Mouse (Mus musculus) heart, postnatal 0 days (tissue): ENCODE data around the gene Rps11. TPM values are rescaled to one million over a fixed set of nuclear protein-coding genes. Genes with fewer than 3 reads are reported as not detected.
"Not testable (repeated sequence)": the region's sequence is repeated elsewhere in the genome, so short reads cannot be mapped to it uniquely, and the experiment has no call there.

Experiments
- ATAC-seq: fragments of 200-750 bp; cut with Nextera tagmentation; 2 replicates; pipeline ENCODE4 v1.8.0; 2017; ENCODE audit warnings: low read depth, moderate number of reproducible peaks, moderate library complexity; ENCODE audit not compliant: insufficient read depth
- DNase-seq: peaks from one replicate; pipeline ENCODE4 v3.0.0-alpha.2; 2016; ENCODE audit warnings: low spot score
- H3K27ac ChIP-seq: fragments of 300-500 bp; sonication (generic); 2 replicates; pipeline ENCODE4 v1.5.1; 2014; ENCODE audit warnings: low read depth, mild to moderate bottlenecking
- H3K27me3 ChIP-seq: fragments of 300-500 bp; sonication (generic); 2 replicates; pipeline ENCODE4 v1.6.1; 2014; ENCODE audit warnings: low read length, mixed read lengths; ENCODE audit not compliant: control insufficient read depth, insufficient read depth
- H3K36me3 ChIP-seq: fragments of 300-500 bp; sonication (generic); replicated peaks from 2 replicates; pipeline ENCODE4 v1.6.1; 2014; ENCODE audit warnings: low read length, mixed read lengths; ENCODE audit not compliant: control insufficient read depth, insufficient read depth
- H3K4me1 ChIP-seq: fragments of 300-500 bp; sonication (generic); 2 replicates; pipeline ENCODE4 v1.6.1; 2014; ENCODE audit warnings: antibody characterized with exemption; ENCODE audit not compliant: control insufficient read depth, insufficient read depth
- H3K4me2 ChIP-seq: fragments of 300-500 bp; sonication (generic); 2 replicates; pipeline ENCODE4 v1.6.1; 2014; ENCODE audit warnings: low read depth, mild to moderate bottlenecking, low read length, moderate library complexity
- H3K4me3 ChIP-seq: fragments of 300-500 bp; sonication (generic); 2 replicates; pipeline ENCODE4 v1.5.1; 2014; ENCODE audit warnings: low read depth, low read length
- H3K9ac ChIP-seq: fragments of 300-500 bp; sonication (generic); replicated peaks from 2 replicates; pipeline ENCODE4 v1.6.1; 2014; ENCODE audit warnings: low read depth, low read length, mixed read lengths
- H3K9me3 ChIP-seq: fragments of 300-500 bp; sonication (generic); replicated peaks from 2 replicates; pipeline ENCODE4 v1.6.1; 2016; ENCODE audit warnings: low read length; ENCODE audit not compliant: control insufficient read depth
- CTCF ChIP-seq: IDR thresholded peaks from 2 replicates; pipeline ENCODE4 v1.5.1; 2016; ENCODE audit warnings: antibody characterized with exemption, control low read depth, low read depth
- EP300 ChIP-seq: IDR thresholded peaks from 2 replicates; pipeline ENCODE4 v1.6.1; 2016; ENCODE audit warnings: antibody characterized with exemption, low read depth
- WGBS: fragments of 180-500 bp; shearing (Covaris S2); extraction: QIAGEN DNeasy Blood & Tissue Kit; methylation state at CpG from one replicate; pipeline ENCODE4 v1.1.7; 2014; 5-methylcytosine and 5-hydroxymethylcytosine counted together
- polyA plus RNA-seq: library from polyadenylated mRNA; unstranded; fragments of >200 nt; fragmentation: Nextera tagmentation; extraction: Ambion mirVana; gene quantifications from 2 replicates; pipeline ENCODE4 v1.2.1, GENCODE M21; 2015
- total RNA-seq: library from RNA; depleted of rRNA; stranded (reverse); fragments of >200 nt; gene quantifications from 2 replicates; pipeline ENCODE4 v1.2.3, GENCODE M21; 2014; ENCODE audit warnings: low replicate concordance; rRNA removed

The Rps11 gene
- 1,106 and 1,247 TPM in 2 replicates for total RNA-seq
- polyA plus RNA-seq = 730 and 757 TPM in 2 replicates

DNA sequence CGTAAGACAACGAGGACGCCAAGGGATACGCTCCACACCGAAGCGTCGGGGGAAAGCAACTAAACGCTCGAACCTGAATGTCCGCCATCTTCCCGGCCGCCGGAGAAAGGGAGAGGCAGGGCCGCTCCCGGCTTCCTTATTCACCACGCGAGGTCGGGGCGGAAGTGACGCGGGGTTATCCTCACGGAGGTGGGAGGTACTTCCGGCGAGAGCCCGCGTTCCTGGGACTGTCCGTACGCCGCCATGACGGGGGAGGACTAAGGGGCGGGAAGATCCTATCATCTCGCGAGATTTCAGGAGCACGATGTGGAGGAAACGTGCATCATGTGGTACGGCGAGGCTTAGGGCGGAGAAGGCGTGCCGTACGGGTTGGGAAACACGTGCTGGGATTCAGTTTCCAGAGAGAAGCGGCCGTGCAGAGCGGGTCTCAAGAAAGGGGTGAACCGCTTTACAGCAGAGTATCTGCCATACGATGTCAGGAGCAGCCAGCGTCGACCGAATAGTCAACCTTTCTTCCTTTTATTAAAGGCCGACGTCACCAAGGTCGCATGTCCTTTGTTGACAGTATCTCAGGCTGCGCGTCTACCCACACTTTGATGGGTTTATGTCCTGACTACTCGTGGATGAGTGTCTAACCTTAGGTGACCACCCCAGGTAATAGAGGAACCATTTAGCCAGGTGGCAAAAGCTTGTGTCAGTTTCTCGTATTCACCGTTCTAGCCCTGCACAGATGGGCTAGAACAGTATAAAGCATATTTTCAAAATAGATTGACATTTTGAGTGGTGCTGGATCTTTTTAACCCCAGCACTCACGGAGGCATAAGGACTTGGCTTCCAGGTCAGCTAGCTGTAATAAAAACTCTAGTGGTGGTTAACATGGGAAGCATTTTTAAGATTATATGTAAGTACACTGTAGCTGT is at the start of gene Rps11:
Gene Rps11 (minus strand): TSS at position 216 of the 920 bp plus-strand sequence.
- H3K36me3 ChIP-seq = peaks cover 58% of the 10 kb centered on the region
- peak within 1 kb of the TSS; percentile 93 for H3K9ac ChIP-seq
- H3K4me2 ChIP-seq = peak within 1 kb of the TSS; percentile 96
- 1% methylated on average over 59 of the region's 59 CpGs for WGBS
- H3K27ac ChIP-seq = peak within 1 kb of the TSS; percentile 89
- DNase-seq (peak; percentile 99), ATAC-seq (peak; percentile 79)
- TF ChIP-seq EP300 = peak; percentile 93
- TF ChIP-seq CTCF = no peak
- no peaks in the 10 kb centered on the region for H3K9me3 ChIP-seq
- H3K27me3 ChIP-seq = no peaks in the 10 kb centered on the region
- peaks cover 28% of the 10 kb centered on the region for H3K4me1 ChIP-seq
- peak within 1 kb of the TSS; percentile 82 for H3K4me3 ChIP-seq

DNA sequence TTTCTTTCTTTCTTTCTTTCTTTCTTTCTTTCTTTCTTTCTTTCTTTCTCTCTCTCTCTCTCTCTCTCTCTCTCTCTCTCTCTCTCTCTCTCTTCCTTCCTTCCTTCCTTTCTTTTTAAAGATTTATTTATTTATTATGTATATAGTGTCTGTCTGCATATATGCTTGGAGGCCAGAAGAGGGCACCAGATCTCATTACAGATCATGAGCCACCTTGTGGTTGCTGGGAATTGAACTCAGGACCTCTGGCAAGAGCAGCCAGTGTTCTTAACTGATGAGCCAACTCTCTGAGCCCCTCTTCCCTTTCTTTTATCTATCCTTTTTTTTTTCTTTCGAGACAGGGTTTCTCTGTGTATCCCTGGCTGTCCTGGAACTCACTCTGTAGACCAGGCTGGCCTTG is 49.5 kb upstream of the Rps11 start:
- not testable (repeated sequence) for ATAC-seq
- WGBS = 43% methylated on average over 1 of the region's 1 CpGs

DNA sequence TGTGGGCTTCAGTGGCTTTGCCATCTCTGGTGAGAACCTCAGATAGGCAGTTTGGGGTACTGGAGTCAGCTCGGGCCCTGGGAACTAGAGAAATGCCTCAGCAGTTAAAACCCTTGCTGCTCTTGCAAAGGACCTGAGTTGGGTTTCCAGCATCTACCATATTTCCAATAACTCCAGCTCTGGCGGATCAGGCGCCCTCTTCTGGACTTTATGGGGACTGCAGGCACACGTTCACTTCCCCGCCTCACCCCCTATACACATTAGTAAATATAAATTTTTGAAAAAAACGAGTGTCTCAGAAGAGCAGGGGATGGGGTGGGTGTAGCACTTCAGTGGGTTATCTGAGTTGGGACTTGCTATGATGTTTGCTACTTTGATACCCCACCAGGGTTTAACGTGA is 48.7 kb upstream of the Rps11 start:
- H3K4me3 ChIP-seq = no peak overlapping the region
- H3K9me3 ChIP-seq = peaks cover 32% of the 10 kb centered on the region
- H3K27me3 ChIP-seq = peaks cover 68% of the 10 kb centered on the region
- H3K4me1 ChIP-seq = no peaks in the 10 kb centered on the region
- ATAC-seq = no peak
- DNase-seq = no peak
- H3K27ac ChIP-seq = no peak overlapping the region
- WGBS = 56% methylated on average over 7 of the region's 7 CpGs
- H3K9ac ChIP-seq = no peak overlapping the region
- H3K36me3 ChIP-seq = 0 out of 2 replicates have a peak, but pooled peaks cover 3% of the 10 kb centered on the region
- no peak for TF ChIP-seq EP300
- no peak for TF ChIP-seq CTCF
- H3K4me2 ChIP-seq = no peak overlapping the region

More for the DNA sequence above, 49.5 kb upstream of the Rps11 start:
- not testable (repeated sequence) for H3K4me2 ChIP-seq, DNase-seq, H3K27ac ChIP-seq, H3K4me3 ChIP-seq, H3K36me3 ChIP-seq, H3K9ac ChIP-seq, H3K4me1 ChIP-seq
- peak; percentile 43 for TF ChIP-seq CTCF
- Histone ChIP-seq H3K27me3 (peaks cover 68% of the 10 kb centered on the region), H3K9me3 (peaks cover 28% of the 10 kb centered on the region)

DNA sequence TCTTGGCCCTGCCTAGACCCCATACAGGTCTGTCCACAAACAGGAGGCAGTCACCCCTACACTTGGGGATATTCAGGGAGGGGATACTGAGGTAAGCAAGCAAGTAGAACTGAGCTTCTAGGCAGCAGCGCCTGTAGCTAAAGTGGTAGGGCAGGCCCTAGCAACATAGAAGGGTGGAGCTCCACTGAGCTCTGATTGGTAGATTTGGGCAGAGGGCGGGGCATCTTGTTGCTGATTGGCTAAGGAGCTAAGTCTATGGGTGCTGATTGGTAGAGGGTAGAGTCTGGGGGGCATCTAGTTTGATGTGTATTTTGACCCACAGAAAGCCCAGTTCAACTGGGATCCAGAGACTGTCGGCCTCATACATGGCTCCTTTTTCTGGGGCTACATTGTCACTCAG is 45.3 kb upstream of the Rps11 start:
- H3K4me3 ChIP-seq = peak overlapping the region; percentile 8

DNA sequence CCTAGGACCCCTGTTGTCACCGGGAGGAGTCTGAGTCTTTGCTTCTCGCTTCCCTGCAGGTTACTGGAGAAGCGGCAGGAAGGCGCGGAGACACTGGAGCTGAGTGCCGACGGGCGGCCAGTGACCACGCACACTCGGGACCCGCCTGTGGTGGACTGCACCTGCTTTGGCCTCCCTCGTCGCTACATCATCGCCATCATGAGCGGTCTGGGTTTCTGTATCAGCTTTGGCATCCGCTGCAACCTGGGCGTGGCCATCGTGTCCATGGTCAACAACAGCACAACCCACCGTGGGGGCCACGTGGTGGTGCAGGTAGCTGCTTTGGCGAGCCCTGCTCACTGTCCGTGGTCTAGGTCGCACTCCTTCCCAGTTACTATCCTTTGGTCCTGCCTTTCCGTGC is 44.4 kb upstream of the Rps11 start:
- H3K4me3 ChIP-seq = 0 out of 2 replicates have a peak overlapping the region, but pooled peaks have one; percentile 11
- H3K4me2 ChIP-seq = no peak overlapping the region
- no peak for TF ChIP-seq EP300
- no peak for TF ChIP-seq CTCF
- no peak overlapping the region for H3K27ac ChIP-seq
- ATAC-seq = no peak
- 7% methylated on average over 24 of the region's 24 CpGs for WGBS
- no peak for DNase-seq
- H3K4me1 ChIP-seq = 0 out of 2 replicates have a peak, but pooled peaks cover 6% of the 10 kb centered on the region
- H3K36me3 ChIP-seq = 0 out of 2 replicates have a peak, but pooled peaks cover 3% of the 10 kb centered on the region
- no peak overlapping the region for H3K9ac ChIP-seq
- peaks cover 67% of the 10 kb centered on the region for H3K27me3 ChIP-seq
- H3K9me3 ChIP-seq = peaks cover 32% of the 10 kb centered on the region

More for the DNA sequence above, 45.3 kb upstream of the Rps11 start:
- Histone ChIP-seq H3K36me3 (0 out of 2 replicates have a peak, but pooled peaks cover 3% of the 10 kb centered on the region), H3K27ac (no peak overlapping the region), H3K9me3 (peaks cover 32% of the 10 kb centered on the region), H3K4me1 (0 out of 2 replicates have a peak, but pooled peaks cover 6% of the 10 kb centered on the region), H3K9ac (no peak overlapping the region), H3K27me3 (peaks cover 65% of the 10 kb centered on the region), H3K4me2 (no peak overlapping the region)
- WGBS = 83% methylated on average over 3 of the region's 3 CpGs
- DNase-seq (no peak), ATAC-seq (no peak)
- TF ChIP-seq EP300 (no peak), CTCF (no peak)
